Mouse (Mus musculus): ENCODE measurements around the gene Gfy.

DNA sequence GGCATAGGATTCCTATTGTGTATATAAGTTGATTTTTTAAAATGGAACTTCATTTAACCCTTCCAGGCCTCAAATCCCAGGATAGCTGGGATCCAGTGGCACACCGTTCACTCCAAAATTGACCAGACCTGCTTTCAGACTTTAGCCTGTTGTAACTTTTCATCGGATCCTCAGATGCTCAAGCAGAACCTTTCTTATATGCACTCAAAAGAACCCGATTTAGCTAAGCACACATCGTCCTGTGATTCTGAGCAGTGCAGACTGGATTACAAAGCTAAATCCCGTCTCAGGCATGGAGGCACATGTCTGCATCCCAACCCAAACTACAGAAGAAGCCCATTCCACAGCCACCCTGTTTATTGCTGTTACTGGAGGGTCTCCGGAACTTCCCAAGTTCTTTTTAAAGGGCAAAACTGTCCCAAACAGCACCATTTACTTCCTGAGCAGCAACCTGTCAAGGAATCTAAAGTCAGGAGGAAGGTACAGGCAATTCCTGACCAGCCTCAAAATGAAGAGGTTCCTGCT lies 51.6 kb downstream of the Gfy start:
- no peak for TF ChIP-seq ZNF384 (IDR thresholded peaks at IDR 0.05; ENCODE audit: low read depth, low read length)
- no peak for TF ChIP-seq ZC3H11A (IDR thresholded peaks at IDR 0.05; ENCODE audit: borderline replicate concordance, low read depth, low read length)
- no peak for TF ChIP-seq MAFK (IDR thresholded peaks at IDR 0.05; ENCODE audit: insufficient read depth, low read depth, low read length)
- TF ChIP-seq HCFC1 (IDR thresholded peaks at IDR 0.05; ENCODE audit: borderline replicate concordance, insufficient read depth, low read length), result 0 out of 2 replicates have a peak, but pooled peaks have one; percentile 43
- TF ChIP-seq CHD2 (IDR thresholded peaks at IDR 0.05; ENCODE audit: low read depth, low read length), result no peak

Data from ES-E14 (cell line).